Mouse (Mus musculus) ES-E14 (cell line): ENCODE data around the gene BC107364. TPM values are rescaled to one million over a fixed set of nuclear protein-coding genes. Genes with fewer than 3 reads are reported as not detected.
"Not testable (repeated sequence)": the region's sequence is repeated elsewhere in the genome, so short reads cannot be mapped to it uniquely, and the experiment has no call there.

Experiments used
- DNase-seq: peaks from one replicate; pipeline ENCODE4 v3.0.0-alpha.2; 2013; ENCODE audit warnings: low read depth, low spot score
- H3K27ac ChIP-seq: 2 replicates; pipeline ENCODE4 v1.5.1; 2012; ENCODE audit warnings: low read depth, mild to moderate bottlenecking, low read length, moderate library complexity, mixed read lengths; ENCODE audit not compliant: poor library complexity, insufficient read depth, severe bottlenecking
- H3K36me3 ChIP-seq: 2 replicates; pipeline ENCODE4 v1.6.1; 2012; ENCODE audit warnings: mild to moderate bottlenecking, low read length, moderate library complexity, mixed read lengths; ENCODE audit not compliant: control insufficient read depth, poor library complexity, insufficient read depth, severe bottlenecking
- H3K4me1 ChIP-seq, 2 experiments: fragments of 150-350 bp in 1 of 2; sonication (generic) in 1 of 2; 2 replicates each; pipeline ENCODE4 v1.6.1; 2012; ENCODE audit warnings: low read length in 2 of 2, mild to moderate bottlenecking in 1 of 2, mixed read lengths in 1 of 2; ENCODE audit not compliant: control insufficient read depth in 2 of 2, insufficient read depth in 2 of 2, poor library complexity in 1 of 2
- H3K4me3 ChIP-seq, 2 experiments: fragments of 150-350 bp in 1 of 2; sonication (generic) in 1 of 2; 2 replicates each; pipeline ENCODE4 v1.5.1; 2012; ENCODE audit warnings: low read length in 2 of 2, low read depth in 1 of 2, mild to moderate bottlenecking in 1 of 2, mixed read lengths in 1 of 2; ENCODE audit not compliant: insufficient read depth in 1 of 2, poor library complexity in 1 of 2, severe bottlenecking in 1 of 2
- H3K9ac ChIP-seq: 2 replicates; pipeline ENCODE4 v1.6.1; 2012; ENCODE audit warnings: low read depth, mild to moderate bottlenecking, low read length, mixed read lengths; ENCODE audit not compliant: poor library complexity, insufficient read depth, severe bottlenecking
- H3K9me3 ChIP-seq: fragments of 150-350 bp; sonication (generic); 2 replicates; pipeline ENCODE4 v1.6.1; 2012; ENCODE audit warnings: low read depth, mild to moderate bottlenecking, low read length; ENCODE audit not compliant: control insufficient read depth, insufficient read depth
- CHD2 ChIP-seq: IDR thresholded peaks from 2 replicates; pipeline ENCODE4 v1.6.1; 2014; ENCODE audit warnings: mild to moderate bottlenecking, low read depth, low read length, inconsistent platforms
- HCFC1 ChIP-seq: IDR thresholded peaks from 2 replicates; pipeline ENCODE4 v1.6.1; 2012; ENCODE audit warnings: low read length, inconsistent platforms, borderline replicate concordance; ENCODE audit not compliant: insufficient read depth
- MAFK ChIP-seq: IDR thresholded peaks from 2 replicates; pipeline ENCODE4 v1.6.1; 2014; ENCODE audit warnings: mild to moderate bottlenecking, low read depth, low read length, inconsistent platforms; ENCODE audit not compliant: insufficient read depth
- ZC3H11A ChIP-seq: IDR thresholded peaks from 2 replicates; pipeline ENCODE4 v1.6.1; 2012; ENCODE audit warnings: low read depth, mild to moderate bottlenecking, inconsistent platforms, low read length, borderline replicate concordance
- ZNF384 ChIP-seq: IDR thresholded peaks from 2 replicates; pipeline ENCODE4 v1.6.1; 2012; ENCODE audit warnings: low read depth, low read length, inconsistent platforms
- in situ Hi-C, 2 experiments: fragments of 600-800 bp; cut with MboI; formaldehyde crosslinking; loops; one replicate each; pipeline ENCODE4 v1.15.1; 2025; ENCODE audit warnings: low sequenced_read_pairs in 2 of 2, inconsistent platforms in 1 of 2; ENCODE audit not compliant: unreplicated experiment in 2 of 2
- total RNA-seq: library from RNA; depleted of rRNA; stranded (reverse); fragments of 300-350 nt; gene quantifications from 2 replicates; pipeline ENCODE4 v1.2.3, GENCODE M21; 2012

The BC107364 gene
- total RNA-seq, 1 experiment = not detected

DNA sequence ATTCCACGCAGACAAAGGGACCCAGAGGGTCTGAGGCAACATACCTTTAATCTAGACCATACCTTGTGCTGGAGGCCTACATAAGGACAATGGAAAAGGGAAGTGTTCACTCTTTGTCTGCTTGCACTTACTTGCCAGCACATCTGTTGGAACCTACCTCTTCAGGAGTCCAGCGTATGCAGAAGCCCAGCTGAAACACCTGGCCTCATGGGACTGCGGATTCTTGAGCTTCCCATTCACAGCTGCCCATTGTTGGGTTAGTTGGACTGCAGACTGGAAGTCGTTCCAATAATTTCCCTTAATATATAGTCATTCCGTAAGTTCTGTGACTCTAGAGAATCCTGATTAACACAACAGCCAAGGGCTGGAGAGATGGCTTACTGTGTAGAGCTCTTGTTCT, 20.0 kb upstream of the BC107364 start:
- DNase-seq = no peak
- Histone ChIP-seq H3K36me3 (no peaks in the 10 kb centered on the region), H3K27ac (no peak overlapping the region), H3K9ac (no peak overlapping the region), H3K4me1 (peaks cover 0 to 16% of the 10 kb centered on the region in 2 experiments; a peak in 2 of 4 replicates), H3K9me3 (no peaks in the 10 kb centered on the region), H3K4me3 (no peak overlapping the region)
- no peak for TF ChIP-seq ZC3H11A
- no peak for TF ChIP-seq CHD2
- no peak for TF ChIP-seq MAFK
- no peak for TF ChIP-seq HCFC1
- no peak for TF ChIP-seq ZNF384
- in situ Hi-C loops = no loop called here

DNA sequence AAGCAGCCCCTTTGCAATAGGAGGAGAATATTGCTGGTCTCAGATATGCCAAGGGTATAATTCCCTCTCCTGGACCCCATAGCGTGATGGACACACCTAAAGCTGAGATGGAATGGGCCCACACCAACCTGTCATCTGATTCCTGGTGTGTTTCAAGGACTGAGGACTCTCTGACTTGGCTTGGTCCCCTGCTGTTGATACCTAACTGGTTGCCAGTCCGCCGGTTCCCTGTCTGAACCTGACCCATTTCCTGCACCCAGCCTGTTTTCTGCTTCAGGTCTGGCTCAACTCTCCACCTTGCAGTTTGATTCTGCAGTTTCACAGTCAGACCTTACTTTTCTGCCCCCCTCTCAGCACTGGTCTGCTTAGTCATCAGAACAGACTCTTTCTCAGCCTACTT, 17.5 kb upstream of the BC107364 start:
- no peak overlapping the region for H3K4me3 ChIP-seq
- H3K9me3 ChIP-seq = no peaks in the 10 kb centered on the region
- no peak overlapping the region for H3K9ac ChIP-seq
- H3K27ac ChIP-seq = no peak overlapping the region
- in situ Hi-C loops = no loop called here
- H3K36me3 ChIP-seq = no peaks in the 10 kb centered on the region
- no peak for TF ChIP-seq ZNF384
- TF ChIP-seq HCFC1 = no peak
- H3K4me1 ChIP-seq = peaks cover 0 to 9% of the 10 kb centered on the region in 2 experiments; a peak in 2 of 4 replicates
- DNase-seq = no peak

DNA sequence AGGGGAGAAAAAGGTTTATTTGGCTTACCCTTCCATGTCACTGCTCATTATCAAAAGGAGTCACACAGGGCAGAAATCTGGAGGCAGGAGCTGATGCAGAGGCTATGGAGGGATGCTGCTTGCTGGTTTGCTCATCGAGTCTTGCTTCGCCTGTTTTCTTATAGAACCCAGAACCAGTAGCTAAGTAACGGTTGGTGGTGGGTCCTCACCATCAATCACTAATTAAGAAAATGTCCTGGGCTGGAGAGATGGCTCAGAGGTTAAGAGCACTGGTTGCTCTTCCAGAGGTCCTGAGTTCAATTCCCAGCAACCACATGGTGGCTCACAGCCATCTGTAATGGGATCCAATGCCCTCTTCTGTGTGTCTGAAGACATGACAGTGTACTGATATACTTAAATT, 16.2 kb upstream of the BC107364 start:
- DNase-seq, H3K4me1 ChIP-seq, H3K9me3 ChIP-seq, H3K27ac ChIP-seq, in situ Hi-C loops, H3K36me3 ChIP-seq, H3K9ac ChIP-seq, H3K4me3 ChIP-seq: not testable (repeated sequence)

DNA sequence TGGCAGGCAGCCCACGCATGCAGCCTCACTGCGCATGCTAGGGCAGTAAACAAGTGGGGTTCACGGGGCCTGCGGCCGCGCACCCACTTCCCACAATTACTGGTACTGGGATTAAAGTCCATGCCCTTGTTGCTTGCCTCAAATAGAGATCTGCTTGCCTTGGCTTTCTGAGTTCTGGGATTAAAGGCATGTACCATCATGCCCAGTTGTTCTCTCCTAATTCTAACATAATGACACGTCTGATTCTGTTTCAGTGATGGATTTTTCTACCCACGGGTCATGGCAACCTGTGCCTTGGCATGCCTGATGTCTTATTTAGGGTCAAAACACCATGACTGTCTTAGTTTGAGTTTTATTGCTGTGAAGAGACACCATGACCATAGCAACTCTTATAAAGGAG, 15.5 kb upstream of the BC107364 start:
- H3K9me3 ChIP-seq = no peaks in the 10 kb centered on the region
- no peak overlapping the region for H3K9ac ChIP-seq
- H3K4me1 ChIP-seq = peaks cover 2 to 10% of the 10 kb centered on the region in 2 experiments; a peak in 2 of 4 replicates
- H3K36me3 ChIP-seq = no peaks in the 10 kb centered on the region
- no peak for DNase-seq
- H3K27ac ChIP-seq = no peak overlapping the region
- no peak for TF ChIP-seq ZNF384
- TF ChIP-seq ZC3H11A = no peak
- TF ChIP-seq CHD2 = no peak
- no peak for TF ChIP-seq HCFC1
- TF ChIP-seq MAFK = no peak
- in situ Hi-C loops = no loop called here
- H3K4me3 ChIP-seq = no peak overlapping the region

DNA sequence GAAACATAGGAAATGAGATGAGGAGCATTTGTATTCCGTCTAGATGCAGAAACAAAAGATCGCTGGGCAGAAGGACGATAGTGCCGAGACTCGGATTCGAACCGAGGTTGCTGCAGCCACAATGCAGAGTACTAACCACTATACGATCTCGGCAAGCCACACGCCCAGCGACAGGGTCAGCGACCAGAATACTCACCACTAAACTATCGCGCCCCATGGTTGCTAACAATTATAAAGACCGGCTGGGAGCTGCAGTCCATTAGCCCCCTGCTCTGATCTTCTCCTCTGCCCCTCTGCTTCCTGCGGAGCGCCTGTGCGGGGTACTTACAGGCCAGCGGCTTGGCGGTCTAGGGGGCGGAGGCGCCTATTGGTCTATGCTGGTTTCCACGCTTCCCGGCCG, 11.8 kb upstream of the BC107364 start:
- H3K4me3 ChIP-seq = peak overlapping the region; percentile 6 to 49; a peak in 3 of 4 replicates
- no peak overlapping the region for H3K27ac ChIP-seq
- peaks cover 2 to 8% of the 10 kb centered on the region in 2 experiments; a peak in 2 of 4 replicates for H3K4me1 ChIP-seq
- H3K9me3 ChIP-seq = no peaks in the 10 kb centered on the region
- H3K9ac ChIP-seq = peak overlapping the region; percentile 68; the same call in 1 of the 2 replicates
- no peaks in the 10 kb centered on the region for H3K36me3 ChIP-seq
- DNase-seq = no peak
- in situ Hi-C loops = no loop called here
- TF ChIP-seq HCFC1 (no peak), ZC3H11A (no peak), MAFK (0 out of 2 replicates have a peak, but pooled peaks have one; percentile 26)

DNA sequence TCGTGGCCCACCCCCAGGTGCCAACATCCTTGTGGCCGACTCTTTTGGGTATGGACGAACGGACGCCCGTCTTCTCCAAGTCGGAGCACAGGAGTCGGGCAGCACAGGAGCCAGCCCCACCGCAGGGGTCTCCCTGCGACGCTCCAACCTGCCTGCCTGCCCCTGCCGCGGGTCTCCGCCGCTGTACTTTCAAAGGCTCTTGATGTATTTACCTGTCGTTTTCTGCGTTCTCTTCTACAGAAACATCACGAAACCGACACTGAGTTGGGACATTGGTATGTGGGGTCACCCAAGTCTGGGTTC, 8.4 kb upstream of the BC107364 start:
- H3K36me3 ChIP-seq, H3K27ac ChIP-seq, in situ Hi-C loops, H3K4me1 ChIP-seq, H3K9ac ChIP-seq, DNase-seq, H3K4me3 ChIP-seq, H3K9me3 ChIP-seq: not testable (repeated sequence)

DNA sequence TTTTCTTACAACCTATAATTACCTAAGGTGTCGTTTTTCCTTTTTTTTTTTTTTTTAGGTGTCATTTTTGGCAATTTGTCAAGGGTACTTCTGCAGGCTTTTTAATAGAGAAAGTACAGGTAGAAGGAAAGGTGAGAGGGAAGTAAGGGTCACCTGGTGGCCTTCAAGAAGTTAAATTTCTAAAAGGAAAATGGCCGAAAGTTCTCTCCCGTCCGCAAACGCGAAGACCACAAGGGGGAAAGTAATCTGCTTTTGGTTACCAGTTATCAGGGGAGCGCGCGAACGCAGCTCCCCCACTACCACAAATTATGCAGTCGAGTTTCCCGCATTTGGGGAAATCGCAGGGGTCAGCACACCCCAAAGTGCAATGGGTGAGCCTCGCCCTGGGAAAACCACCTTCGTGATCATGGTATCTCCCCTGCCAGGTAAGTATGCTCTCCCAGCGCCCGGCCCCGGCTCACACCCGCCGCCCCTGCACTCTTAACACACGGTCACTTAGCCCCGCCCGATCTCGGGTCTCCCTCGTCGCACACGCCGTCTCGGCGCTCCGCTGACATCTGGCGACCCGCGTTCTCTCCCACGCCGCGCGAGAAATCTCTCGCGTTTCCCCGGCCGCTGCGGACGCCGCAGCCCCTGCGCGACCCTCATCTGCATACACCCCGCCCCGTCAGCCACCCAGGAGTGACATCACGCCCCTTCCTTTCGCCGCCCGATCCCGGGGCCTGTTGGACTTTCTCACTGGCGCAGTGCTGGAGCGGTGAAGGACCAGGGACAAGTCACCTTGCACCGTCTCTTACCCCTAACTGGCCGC, 7.9 kb upstream of the BC107364 start:
- H3K27ac ChIP-seq, H3K4me1 ChIP-seq, DNase-seq, H3K9ac ChIP-seq, H3K4me3 ChIP-seq, H3K9me3 ChIP-seq, in situ Hi-C loops, H3K36me3 ChIP-seq: not testable (repeated sequence)
